Comparison of ENCODE assay signal across 15 mouse cellular contexts in genomic region chr17:83960158-83960557, GRCm38 (mm10).
DNase-seq lines count a peak whose midpoint lies in the region; ATAC-seq lines count a peak whose summit lies in the region.
"Had no signal": no experiment of that assay in that cellular context is flagged by ENCODE, and none has a peak within 500 bp of the region (broad histone marks: within the 10 kb centered on the region; RNA-seq: fewer than 3 reads in every experiment).

No protein-coding gene starts in this region.

- H3K9ac ChIP-seq in kidney, embryonic 14.5 days (ENCODE audit: low read depth, low read length) = no peak overlapping the region
- H3K9ac ChIP-seq in limb, embryonic 11.5 days (ENCODE audit: low read length) = no peak overlapping the region
- H3K9ac ChIP-seq: embryonic facial prominence, embryonic 15.5 days; forebrain, postnatal 0 days; heart, embryonic 15.5 days had no signal

- H3K27ac ChIP-seq in kidney, embryonic 14.5 days (ENCODE audit: low read depth, low read length) = peak overlapping the region; percentile 96
- 0 out of 2 replicates have a peak overlapping the region, but pooled peaks have one; percentile 16 for H3K27ac ChIP-seq in limb, embryonic 11.5 days (replicated peaks; ENCODE audit: low read depth, low read length)
- H3K27ac ChIP-seq: heart, embryonic 15.5 days; left cerebral cortex, adult 2 months had no signal

- intact Hi-C loops in gastrocnemius, postnatal 36 days (cut with DNase I) = no loop called here

- no peaks in the 10 kb centered on the region for H3K27me3 ChIP-seq in kidney, embryonic 14.5 days (ENCODE audit: control insufficient read depth, insufficient read depth, low read length)
- H3K27me3 ChIP-seq in limb, embryonic 11.5 days (ENCODE audit: control insufficient read depth, insufficient read depth, low read length) = no peaks in the 10 kb centered on the region
- H3K27me3 ChIP-seq: embryonic facial prominence, embryonic 15.5 days; heart, embryonic 15.5 days had no signal

- peaks cover 81% of the 10 kb centered on the region for H3K4me1 ChIP-seq in kidney, embryonic 14.5 days (ENCODE audit: control insufficient read depth, insufficient read depth, low read length)
- peaks cover 65% of the 10 kb centered on the region for H3K4me1 ChIP-seq in limb, embryonic 11.5 days (ENCODE audit: control insufficient read depth, insufficient read depth, low read length)

- H3K4me3 ChIP-seq in kidney, embryonic 14.5 days (ENCODE audit: low read length) = no peak overlapping the region
- no peak overlapping the region for H3K4me3 ChIP-seq in limb, embryonic 11.5 days (ENCODE audit: low read depth, low read length)
- H3K4me3 ChIP-seq: embryonic facial prominence, embryonic 15.5 days; heart, embryonic 15.5 days; left cerebral cortex, adult 2 months; myocyte had no signal

- H3K9me3 ChIP-seq in kidney, embryonic 14.5 days (ENCODE audit: control insufficient read depth, low read length) = no peaks in the 10 kb centered on the region
- no peaks in the 10 kb centered on the region for H3K9me3 ChIP-seq in limb, embryonic 11.5 days (ENCODE audit: control insufficient read depth, low read length)
- H3K9me3 ChIP-seq: embryonic facial prominence, embryonic 15.5 days; heart, embryonic 15.5 days had no signal

- H3K36me3 ChIP-seq in kidney, embryonic 14.5 days (ENCODE audit: control insufficient read depth, insufficient read depth, low read length) = no peaks in the 10 kb centered on the region
- H3K36me3 ChIP-seq in limb, embryonic 11.5 days (ENCODE audit: control insufficient read depth, insufficient read depth, low read length) = no peaks in the 10 kb centered on the region
- H3K36me3 ChIP-seq: embryonic facial prominence, embryonic 15.5 days; heart, embryonic 15.5 days had no signal

- H3K4me2 ChIP-seq in kidney, embryonic 14.5 days (replicated peaks; ENCODE audit: low read depth, low read length) = no peak overlapping the region
- no peak overlapping the region for H3K4me2 ChIP-seq in limb, embryonic 11.5 days (ENCODE audit: low read depth, severe bottlenecking)
- H3K4me2 ChIP-seq: embryonic facial prominence, embryonic 15.5 days; heart, embryonic 15.5 days had no signal

- WGBS in kidney, embryonic 14.5 days = 62% methylated on average over 3 of the region's 3 CpGs
- 32% methylated on average over 3 of the region's 3 CpGs for WGBS in limb, embryonic 11.5 days

- no peak for ATAC-seq in kidney, embryonic 14.5 days (ENCODE audit: low FRiP score, low TSS enrichment)
- no peak for ATAC-seq in limb, embryonic 11.5 days (ENCODE audit: insufficient number of reproducible peaks, low FRiP score, low TSS enrichment, low read depth)
- ATAC-seq in megakaryocyte-erythroid progenitor cell, adult 5-6 weeks (replicated peaks; ENCODE audit: low FRiP score, low TSS enrichment, poor library complexity, severe bottlenecking) = no peak
- ATAC-seq: forebrain, postnatal 0 days had no signal

- no peak for DNase-seq in kidney, adult 18-20 months
- DNase-seq in urinary bladder, postnatal 14 days (ENCODE audit: low spot score) = peak; percentile 44
- no peak for DNase-seq in urinary bladder, postnatal 10 days (ENCODE audit: low spot score)
- no peak for DNase-seq in limb, embryonic 11.5 days (ENCODE audit: low spot score)
- DNase-seq in gastrocnemius, postnatal 36 days = no peak
- DNase-seq: cerebellum, adult 9-10 months; forebrain, postnatal 0 days; kidney, adult 11 months; thymus, postnatal 4 days had no signal
